Mouse (Mus musculus) hindbrain, embryonic 11.5 days (tissue): ENCODE measurements around the gene Ciao2b. TPM values are rescaled to one million over a fixed set of nuclear protein-coding genes. Genes with fewer than 3 reads are reported as not detected.

Experiments
- ATAC-seq: fragments of 200-750 bp; cut with Nextera tagmentation; 2 replicates; pipeline ENCODE4 v1.8.0; 2017; ENCODE audit warnings: mild to moderate bottlenecking, moderate TSS enrichment, moderate library complexity; ENCODE audit not compliant: low FRiP score
- DNase-seq: peaks from one replicate; pipeline ENCODE4 v3.0.0-alpha.2; 2015; ENCODE audit warnings: low spot score
- H3K27ac ChIP-seq: fragments of 300-500 bp; sonication (generic); 2 replicates; pipeline ENCODE4 v1.5.1; 2014; ENCODE audit warnings: mild to moderate bottlenecking, low read depth, low read length
- H3K27me3 ChIP-seq: fragments of 300-500 bp; sonication (generic); 2 replicates; pipeline ENCODE4 v1.6.1; 2014; ENCODE audit warnings: mild to moderate bottlenecking, low read length, moderate library complexity, mixed read lengths; ENCODE audit not compliant: control insufficient read depth, insufficient read depth
- H3K36me3 ChIP-seq: fragments of 300-500 bp; sonication (generic); 2 replicates; pipeline ENCODE4 v1.6.1; 2014; ENCODE audit warnings: mild to moderate bottlenecking, low read length, moderate library complexity, mixed read lengths; ENCODE audit not compliant: control insufficient read depth, insufficient read depth
- H3K4me1 ChIP-seq: fragments of 300-500 bp; sonication (generic); replicated peaks from 2 replicates; pipeline ENCODE4 v1.6.1; 2014; ENCODE audit warnings: low read length, mixed read lengths; ENCODE audit not compliant: control insufficient read depth, insufficient read depth
- H3K4me2 ChIP-seq: fragments of 300-500 bp; sonication (generic); replicated peaks from 2 replicates; pipeline ENCODE4 v1.6.1; 2014; ENCODE audit warnings: mild to moderate bottlenecking, low read depth, low read length
- H3K4me3 ChIP-seq: fragments of 300-500 bp; sonication (generic); 2 replicates; pipeline ENCODE4 v1.5.1; 2014; ENCODE audit warnings: low read depth, low read length
- H3K9ac ChIP-seq: fragments of 300-500 bp; sonication (generic); 2 replicates; pipeline ENCODE4 v1.6.1; 2014; ENCODE audit warnings: low read depth, low read length
- H3K9me3 ChIP-seq: fragments of 300-500 bp; sonication (generic); 2 replicates; pipeline ENCODE4 v1.6.1; 2016; ENCODE audit warnings: low read length; ENCODE audit not compliant: control insufficient read depth
- WGBS: fragments of 180-500 bp; shearing (Covaris S2); extraction: QIAGEN DNeasy Blood & Tissue Kit; methylation state at CpG from one replicate; pipeline ENCODE4 v1.1.7; 2014; 5-methylcytosine and 5-hydroxymethylcytosine counted together
- polyA plus RNA-seq: library from polyadenylated mRNA; unstranded; fragments of >200 nt; fragmentation: Nextera tagmentation; extraction: Ambion mirVana; gene quantifications from 2 replicates; pipeline ENCODE4 v1.2.1, GENCODE M21; 2014

The Ciao2b gene
- polyA plus RNA-seq, 1 experiment from 2014 or later = 99.6 TPM

DNA sequence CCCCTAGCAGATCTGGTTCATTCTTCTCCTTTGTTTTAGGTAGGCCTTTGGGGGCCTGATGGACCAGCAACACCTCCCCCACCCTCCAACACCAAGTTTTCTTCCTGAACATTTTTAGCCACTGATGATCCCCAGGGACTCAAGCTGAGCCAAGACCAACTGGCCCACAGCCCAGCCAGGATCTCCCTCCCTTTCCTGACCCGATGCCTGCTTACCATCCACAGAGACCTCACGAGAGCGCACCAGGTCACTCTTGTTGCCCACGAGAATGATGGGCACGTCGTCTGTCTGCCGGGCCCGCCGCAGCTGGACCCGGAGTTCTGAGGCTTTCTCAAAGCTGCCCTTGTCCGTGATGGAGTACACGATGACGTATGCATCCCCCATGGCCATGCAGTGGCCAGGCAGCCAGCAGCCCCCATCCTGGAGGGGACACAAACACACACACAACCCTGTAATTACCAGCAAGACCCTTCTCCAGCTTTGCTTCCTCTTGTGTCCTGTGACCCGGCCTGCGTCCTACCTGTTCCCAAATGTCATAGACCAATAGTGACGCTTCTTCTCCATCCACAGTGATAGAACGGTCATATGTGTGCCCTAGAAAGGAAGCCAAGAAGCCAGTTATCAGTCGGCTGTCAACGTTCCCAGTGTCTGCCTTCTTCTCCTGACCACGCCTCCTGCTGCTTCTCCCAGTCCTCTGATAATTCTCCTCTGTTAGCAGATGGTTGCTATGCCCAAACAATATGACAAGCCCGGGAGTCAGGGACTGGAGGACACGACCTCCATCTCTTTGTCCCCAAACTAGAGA lies 12.3 kb downstream of the Ciao2b start:
- Histone ChIP-seq H3K9me3 (no peaks in the 10 kb centered on the region), H3K9ac (no peak overlapping the region), H3K27ac (no peak overlapping the region), H3K4me2 (no peak overlapping the region), H3K4me1 (no peaks in the 10 kb centered on the region; the same call in 1 of the 2 replicates), H3K27me3 (peaks cover 17% of the 10 kb centered on the region), H3K36me3 (no peaks in the 10 kb centered on the region), H3K4me3 (no peak overlapping the region)
- WGBS = 80% methylated on average over 22 of the region's 22 CpGs
- ATAC-seq (no peak), DNase-seq (no peak)

DNA sequence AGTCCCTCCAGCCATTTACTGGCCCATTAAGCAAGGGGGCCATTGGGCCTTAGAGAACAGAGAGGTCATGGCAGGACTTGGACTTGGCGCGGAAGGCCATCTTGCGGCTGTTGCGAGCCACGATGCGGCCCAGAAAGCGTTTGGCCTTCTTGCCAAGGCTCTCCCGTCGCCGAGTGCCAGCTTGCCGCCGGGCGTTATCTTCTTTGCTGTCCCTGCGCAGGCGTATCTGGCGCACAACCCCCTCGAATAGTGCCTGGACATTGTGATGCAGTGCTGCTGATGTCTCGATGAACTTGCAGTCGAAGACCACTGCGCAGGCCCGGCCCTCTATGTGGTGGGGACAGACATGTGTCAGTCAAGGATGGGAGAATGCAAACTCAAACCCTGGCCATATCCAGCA lies 13.4 kb downstream of the Ciao2b start:
- H3K4me1 ChIP-seq = no peaks in the 10 kb centered on the region; the same call in 1 of the 2 replicates
- 94% methylated on average over 21 of the region's 21 CpGs for WGBS
- no peaks in the 10 kb centered on the region for H3K9me3 ChIP-seq
- no peak overlapping the region for H3K9ac ChIP-seq
- ATAC-seq (no peak), DNase-seq (no peak)
- H3K4me2 ChIP-seq = no peak overlapping the region
- H3K27ac ChIP-seq = no peak overlapping the region
- H3K4me3 ChIP-seq = no peak overlapping the region
- H3K27me3 ChIP-seq = peaks cover 17% of the 10 kb centered on the region
- H3K36me3 ChIP-seq = no peaks in the 10 kb centered on the region

DNA sequence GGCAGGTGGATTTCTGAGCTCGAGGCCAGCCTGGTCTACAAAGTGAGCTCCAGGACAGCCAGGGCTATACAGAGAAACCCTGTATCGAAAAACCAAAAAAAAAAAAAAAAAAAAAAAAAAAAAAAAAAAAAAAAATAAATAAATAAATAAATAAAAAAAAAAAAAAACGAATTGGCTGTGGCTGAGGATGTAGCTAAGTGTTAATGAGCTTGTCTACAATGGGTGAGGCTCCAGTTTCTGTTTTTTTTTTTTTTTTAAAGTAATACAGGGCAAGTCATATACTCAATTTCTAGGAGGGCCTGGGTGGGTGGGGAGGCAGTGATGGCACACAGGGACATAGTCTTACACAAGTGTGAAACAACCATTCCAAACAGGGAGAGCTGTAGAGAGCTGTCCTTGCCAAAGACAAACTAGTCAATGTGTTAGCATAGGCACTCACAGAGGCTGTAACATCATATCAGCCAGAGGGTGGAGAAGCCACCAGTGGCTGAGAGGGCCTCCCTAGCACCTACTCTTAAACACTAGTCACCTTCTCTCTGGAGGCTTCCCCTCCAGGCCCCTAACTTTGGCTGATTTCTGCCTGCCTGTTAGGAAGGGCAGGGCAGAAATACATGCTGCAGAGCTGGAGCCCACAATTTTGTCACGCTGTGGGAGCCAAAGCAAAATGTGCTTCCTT lies 14.6 kb downstream of the Ciao2b start:
- WGBS = 75% methylated on average over 4 of the region's 4 CpGs
- H3K36me3 ChIP-seq = no peaks in the 10 kb centered on the region
- no peak for DNase-seq

DNA sequence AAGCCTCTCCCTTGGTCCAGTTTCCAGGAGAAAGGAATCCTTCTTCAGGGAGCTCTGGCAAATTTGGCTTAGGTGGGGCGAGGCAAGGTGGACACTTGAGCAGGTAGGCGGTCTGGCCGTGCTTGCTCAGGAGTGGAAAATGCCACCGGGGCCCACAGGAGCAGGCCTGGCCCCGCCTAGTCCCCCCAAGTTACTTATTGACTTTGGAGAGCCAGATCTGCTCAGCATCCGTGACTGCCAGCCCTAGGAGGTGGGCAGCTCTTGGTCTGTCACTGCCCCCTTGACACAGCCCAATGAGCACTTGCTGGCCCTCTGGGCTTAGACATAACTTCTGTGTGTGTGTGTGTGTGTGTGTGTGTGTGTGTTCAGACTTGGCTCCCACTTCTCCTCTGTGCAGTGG lies 17.6 kb downstream of the Ciao2b start, which contains the start of gene Cdh16:
TSS of gene Cdh16 (minus strand) at position 236 of the 400 bp plus-strand sequence.
- 88% methylated on average over 6 of the region's 6 CpGs for WGBS
- H3K9ac ChIP-seq = no peak within 1 kb of the TSS
- H3K4me3 ChIP-seq = no peak within 1 kb of the TSS
- no peak for ATAC-seq
- no peaks in the 10 kb centered on the region for H3K4me1 ChIP-seq
- no peaks in the 10 kb centered on the region for H3K9me3 ChIP-seq
- H3K36me3 ChIP-seq = no peaks in the 10 kb centered on the region
- no peak within 1 kb of the TSS for H3K4me2 ChIP-seq
- DNase-seq = no peak
- H3K27me3 ChIP-seq = no peaks in the 10 kb centered on the region; the same call in 1 of the 2 replicates
- no peak within 1 kb of the TSS for H3K27ac ChIP-seq

More for the DNA sequence above, 14.6 kb downstream of the Ciao2b start:
- Histone ChIP-seq H3K27ac (no peak overlapping the region), H3K27me3 (peaks cover 17% of the 10 kb centered on the region), H3K4me1 (no peaks in the 10 kb centered on the region; the same call in 1 of the 2 replicates), H3K9me3 (no peaks in the 10 kb centered on the region), H3K4me2 (no peak overlapping the region), H3K9ac (no peak overlapping the region), H3K4me3 (no peak overlapping the region)
- ATAC-seq = no peak

DNA sequence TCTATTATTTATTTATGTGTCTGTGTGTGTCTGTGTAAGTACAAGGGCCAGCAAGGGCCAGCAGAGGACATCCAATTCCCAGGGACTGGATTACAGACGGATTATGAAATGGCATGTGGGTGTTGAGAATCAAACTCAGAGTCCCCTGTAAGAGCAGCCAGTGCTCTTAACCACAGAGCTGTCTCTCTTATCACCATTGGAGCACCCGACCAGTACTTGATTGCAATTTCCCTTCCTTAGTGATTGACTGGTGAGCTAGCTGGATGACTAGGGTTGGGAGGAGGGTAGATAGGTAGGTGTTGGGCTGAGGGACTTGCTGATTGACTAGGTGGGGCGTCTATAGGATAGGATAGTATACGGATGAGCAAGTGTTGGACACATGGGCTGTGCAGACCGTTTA lies 21.0 kb downstream of the Ciao2b start:
- Histone ChIP-seq H3K27ac (no peak overlapping the region), H3K4me2 (no peak overlapping the region), H3K9me3 (no peaks in the 10 kb centered on the region), H3K9ac (no peak overlapping the region), H3K36me3 (no peaks in the 10 kb centered on the region), H3K27me3 (no peaks in the 10 kb centered on the region), H3K4me1 (no peaks in the 10 kb centered on the region), H3K4me3 (no peak overlapping the region)
- no peak for DNase-seq
- ATAC-seq = no peak
- WGBS = 86% methylated on average over 5 of the region's 5 CpGs

DNA sequence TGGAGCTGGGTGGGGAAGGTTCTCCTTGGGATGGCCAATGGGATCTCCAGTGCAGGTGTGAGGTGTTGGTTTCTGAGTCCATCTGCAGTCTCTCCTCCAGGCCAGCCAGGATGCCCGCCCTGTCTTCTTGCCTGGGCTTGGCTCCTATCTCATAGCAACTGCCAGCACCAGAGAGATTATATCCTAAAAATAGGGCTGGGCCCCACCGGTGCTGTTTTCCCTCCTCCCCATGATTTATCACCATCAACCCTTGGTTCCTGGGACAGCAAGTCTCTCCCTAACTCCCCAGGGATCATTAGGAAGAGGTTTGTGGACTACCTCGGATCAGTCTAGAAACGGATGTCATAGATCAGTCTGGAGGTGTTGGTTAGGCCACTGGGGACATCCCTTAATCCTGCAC lies 28.6 kb downstream of the Ciao2b start:
- H3K27ac ChIP-seq = no peak overlapping the region
- ATAC-seq (no peak), DNase-seq (no peak)
- H3K9ac ChIP-seq = no peak overlapping the region
- H3K4me3 ChIP-seq = no peak overlapping the region
- no peaks in the 10 kb centered on the region for H3K9me3 ChIP-seq
- H3K36me3 ChIP-seq = no peaks in the 10 kb centered on the region
- H3K4me2 ChIP-seq = no peak overlapping the region
- no peaks in the 10 kb centered on the region for H3K4me1 ChIP-seq
- no peaks in the 10 kb centered on the region for H3K27me3 ChIP-seq
- 81% methylated on average over 4 of the region's 4 CpGs for WGBS

DNA sequence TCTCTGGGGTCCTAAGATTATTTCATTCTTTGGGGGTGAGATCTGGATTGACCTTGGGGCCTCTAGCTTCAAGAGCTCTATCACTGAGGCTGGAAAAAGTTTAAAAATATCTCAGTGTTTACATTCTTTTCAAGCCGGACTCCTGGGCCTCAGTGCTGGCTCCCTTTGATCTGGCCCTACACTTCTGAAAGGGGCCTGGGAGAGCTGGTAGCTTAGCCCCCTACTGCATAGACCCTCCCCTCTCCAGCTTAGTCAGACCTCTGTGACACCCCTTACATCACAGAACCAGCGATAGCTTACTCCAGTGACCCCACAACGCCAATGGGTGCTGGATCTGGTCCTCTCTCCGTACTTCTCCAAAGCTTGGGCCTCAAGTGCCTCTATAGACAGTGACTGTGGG lies 30.2 kb downstream of the Ciao2b start:
- ATAC-seq (no peak), DNase-seq (no peak)
- no peak overlapping the region for H3K4me3 ChIP-seq
- H3K36me3 ChIP-seq = no peaks in the 10 kb centered on the region
- H3K27me3 ChIP-seq = no peaks in the 10 kb centered on the region
- H3K4me1 ChIP-seq = no peaks in the 10 kb centered on the region
- no peak overlapping the region for H3K4me2 ChIP-seq
- no peak overlapping the region for H3K27ac ChIP-seq
- no peaks in the 10 kb centered on the region for H3K9me3 ChIP-seq
- no peak overlapping the region for H3K9ac ChIP-seq
- 73% methylated on average over 4 of the region's 4 CpGs for WGBS

DNA sequence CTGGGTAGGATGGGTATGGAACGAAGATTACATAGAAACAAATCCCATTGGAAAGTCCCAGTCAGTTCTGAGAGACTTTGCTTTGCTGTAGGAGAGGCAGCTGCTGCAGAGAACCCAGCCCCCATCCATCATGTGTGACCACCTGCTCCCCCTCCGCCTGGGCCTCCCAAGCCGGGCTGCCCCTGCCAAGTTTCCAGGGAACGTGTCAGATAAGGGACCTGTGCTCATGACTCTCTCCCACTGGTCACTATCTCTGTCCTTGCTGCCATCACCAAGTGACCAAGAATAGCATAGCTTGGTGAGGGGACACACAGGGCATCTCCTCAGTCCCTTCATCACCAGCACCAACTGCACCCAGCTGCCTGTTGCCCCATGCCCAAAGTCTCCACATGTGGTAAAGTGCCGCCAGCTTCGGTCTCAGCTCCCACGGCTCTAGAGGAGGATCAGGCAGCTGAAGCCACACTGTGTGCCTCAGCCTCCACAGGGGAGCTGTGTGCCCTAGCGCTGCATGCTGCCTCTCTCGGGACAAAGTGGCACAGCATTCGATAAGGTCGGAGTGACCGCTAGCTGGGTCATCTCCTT lies 31.5 kb downstream of the Ciao2b start:
- Histone ChIP-seq H3K9me3 (no peaks in the 10 kb centered on the region), H3K27ac (no peak overlapping the region), H3K4me2 (no peak overlapping the region), H3K4me1 (no peaks in the 10 kb centered on the region), H3K36me3 (no peaks in the 10 kb centered on the region), H3K27me3 (no peaks in the 10 kb centered on the region), H3K4me3 (no peak overlapping the region), H3K9ac (no peak overlapping the region)
- ATAC-seq = peak; percentile 44; the same call in 1 of the 2 replicates
- 78% methylated on average over 12 of the region's 12 CpGs for WGBS
- no peak for DNase-seq
